Mouse (Mus musculus) naive thymus-derived CD4-positive, alpha-beta T cell, adult 2 months (primary cell): ENCODE results near the gene Phactr4.

Experiments used
- DNase-seq: peaks from one replicate; pipeline ENCODE4 v3.0.0-alpha.2; 2011; ENCODE audit warnings: low read depth

Gene Phactr4

DNA sequence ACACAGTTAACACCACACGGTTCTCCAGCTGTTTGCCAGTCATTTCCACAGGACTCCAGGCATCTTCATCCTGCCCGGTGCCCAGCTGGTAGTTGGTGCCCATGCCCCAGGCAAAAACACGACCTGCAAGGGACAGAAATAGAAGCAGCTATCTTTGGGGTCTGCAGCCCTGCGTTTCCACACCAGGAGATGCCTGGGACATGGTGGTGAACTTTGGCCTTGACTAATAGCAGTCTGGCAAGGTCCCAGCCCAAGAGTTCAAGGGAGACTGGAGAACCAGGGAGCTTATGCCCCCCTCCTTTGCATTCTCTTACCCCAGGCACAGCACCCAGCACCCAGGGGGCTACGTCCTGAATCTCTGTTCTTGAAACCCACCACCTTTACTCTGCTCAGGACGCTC lies 89.4 kb downstream of the Phactr4 start:
- no peak for DNase-seq

DNA sequence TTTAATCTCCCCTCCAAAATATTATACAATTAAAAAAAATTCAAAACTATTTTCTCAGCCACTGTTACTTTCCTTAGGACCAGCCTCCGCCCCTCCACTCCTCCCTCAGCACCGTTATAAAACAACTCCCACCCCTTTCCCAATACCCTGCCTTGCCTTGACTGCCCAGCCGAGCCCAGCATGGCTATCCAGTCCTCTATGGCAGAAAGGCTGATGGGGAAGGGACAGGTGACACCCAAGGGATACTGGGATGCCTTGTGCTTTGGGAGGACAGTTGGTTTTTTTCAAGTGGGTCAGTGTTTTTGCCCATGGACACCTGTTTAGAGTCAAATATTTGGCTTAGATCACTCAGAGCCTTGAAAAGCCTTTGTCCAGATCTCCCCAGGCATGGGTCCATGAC lies 90.3 kb downstream of the Phactr4 start:
- DNase-seq: no peak

DNA sequence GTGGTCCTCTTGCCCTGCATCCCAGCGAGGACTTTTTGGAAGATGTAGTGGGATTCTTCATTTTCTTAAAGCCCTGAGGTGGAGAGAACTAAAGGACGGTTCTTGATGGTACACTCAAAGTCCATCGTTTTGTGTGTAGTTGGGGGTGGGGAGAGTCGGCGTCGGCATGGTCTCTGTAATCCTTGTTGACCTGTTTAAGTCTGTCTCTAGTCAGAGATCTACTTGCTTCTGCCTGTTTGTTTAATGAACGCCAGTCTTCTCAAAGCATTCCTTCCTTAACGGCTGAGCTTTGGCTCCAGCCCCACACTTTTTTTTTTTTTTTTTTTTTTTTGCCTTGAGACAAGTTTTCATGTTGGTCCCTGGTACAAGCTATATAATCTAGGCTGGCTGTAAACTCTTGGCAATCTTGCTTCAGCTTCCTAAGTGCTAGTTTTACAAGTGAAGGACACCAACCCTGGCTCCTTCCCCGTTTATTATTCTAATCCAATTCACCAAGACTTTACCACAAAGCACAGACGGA lies 92.4 kb downstream of the Phactr4 start:
- no peak for DNase-seq

DNA sequence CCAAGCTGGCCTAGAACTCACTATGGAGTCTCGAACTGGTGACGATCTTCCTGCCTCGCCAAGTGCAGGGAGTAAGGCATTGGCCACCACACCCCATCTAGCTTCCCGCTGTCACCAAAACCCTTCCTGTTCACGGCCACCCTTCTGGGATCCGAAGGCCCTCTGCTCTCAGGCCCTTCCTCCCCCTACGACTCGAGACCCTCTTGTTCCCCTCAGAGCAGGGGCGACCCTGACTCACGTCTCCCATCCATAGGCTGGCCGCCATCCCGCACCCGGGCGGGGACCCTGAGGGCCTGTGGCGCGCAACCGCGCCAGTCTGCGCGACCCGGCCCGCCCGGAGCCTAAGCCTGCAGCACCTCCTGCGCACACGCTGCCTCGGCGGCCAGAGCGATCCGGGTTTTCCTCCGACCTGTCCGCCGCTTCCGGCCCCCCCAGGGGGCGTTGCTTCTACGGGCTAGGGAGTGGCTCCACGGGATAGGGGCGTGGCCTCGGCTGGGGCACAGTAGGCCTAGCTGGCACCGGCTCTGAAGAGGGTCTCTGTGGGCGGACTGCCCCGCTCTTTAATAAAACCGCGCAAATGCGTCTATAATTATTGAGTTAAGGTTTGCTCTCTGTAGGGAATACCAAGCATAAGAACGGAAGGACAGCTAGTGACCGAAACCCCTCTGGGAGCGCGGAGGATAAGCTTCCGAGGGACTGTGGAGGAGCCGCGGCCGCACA lies 93.0 kb downstream of the Phactr4 start, which contains the start of gene Trnau1ap:
Gene Trnau1ap (minus strand): TSS at position 424 of the 720 bp plus-strand sequence.
- peak; percentile 91 for DNase-seq

DNA sequence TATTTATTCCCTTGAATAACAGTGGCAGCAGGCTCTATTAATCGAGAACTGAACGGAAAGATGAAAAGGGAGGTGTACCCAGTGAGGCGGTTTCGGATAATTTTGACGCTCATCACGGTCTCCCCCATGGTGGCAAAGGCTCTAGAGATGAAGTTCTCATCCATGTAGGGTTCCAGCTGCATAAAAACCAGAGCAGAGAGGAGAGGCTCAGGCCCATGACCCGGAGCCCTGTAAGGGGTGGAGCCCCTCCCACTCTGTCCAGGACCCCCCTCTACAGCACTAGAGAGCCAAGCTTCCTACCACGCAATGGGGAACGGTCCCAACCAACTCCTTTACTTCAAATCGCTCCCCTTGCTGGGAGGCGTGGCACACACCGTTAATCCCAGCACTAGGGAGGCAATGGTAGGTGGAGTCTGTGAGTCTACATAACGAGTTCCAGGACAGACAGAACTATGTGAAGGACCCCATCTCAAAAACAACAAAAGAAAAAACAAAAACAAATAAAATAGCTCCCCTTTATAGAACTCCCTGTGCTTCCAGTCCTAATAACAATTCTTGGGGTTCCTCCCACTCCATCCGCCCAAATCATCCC lies 93.8 kb downstream of the Phactr4 start:
- no peak for DNase-seq

DNA sequence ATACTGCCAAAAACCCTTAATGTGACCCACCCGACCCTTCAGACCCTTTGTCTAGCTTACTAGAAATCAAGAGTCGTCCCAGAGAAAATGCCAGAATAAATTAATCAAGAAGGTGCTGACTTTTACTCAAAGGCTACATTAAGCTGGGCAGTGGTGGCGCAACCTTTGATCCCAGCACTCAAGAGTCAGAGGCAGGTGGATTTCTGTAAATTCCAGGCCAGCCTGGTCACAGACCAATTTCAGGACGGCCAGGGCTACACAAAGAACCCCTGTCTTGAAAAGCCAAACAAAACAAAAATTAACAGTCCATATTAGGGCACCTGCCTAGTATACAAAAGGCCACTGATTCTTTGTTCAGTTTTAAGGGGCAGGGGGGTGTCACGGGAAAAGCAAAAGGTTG lies 95.8 kb downstream of the Phactr4 start:
- no peak for DNase-seq

DNA sequence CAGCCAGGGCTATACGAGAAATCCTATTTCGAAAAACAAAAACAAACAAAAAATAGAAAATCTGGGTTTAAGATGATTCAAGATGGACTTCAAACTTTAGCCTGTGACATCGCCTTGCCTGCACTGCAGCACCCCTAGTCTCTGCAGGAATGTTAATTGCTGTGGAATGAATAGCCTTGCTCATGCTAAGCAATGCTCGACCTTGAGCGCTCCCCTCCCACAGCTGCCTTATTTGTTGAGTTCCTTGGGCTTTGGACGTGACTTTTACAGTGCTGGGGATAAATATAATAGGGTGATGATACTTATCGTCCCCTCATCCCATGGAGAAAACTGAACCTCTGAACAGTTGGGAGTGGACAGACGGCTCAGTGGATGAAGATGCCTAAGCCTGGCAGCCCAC lies 106.6 kb downstream of the Phactr4 start:
- no peak for DNase-seq

DNA sequence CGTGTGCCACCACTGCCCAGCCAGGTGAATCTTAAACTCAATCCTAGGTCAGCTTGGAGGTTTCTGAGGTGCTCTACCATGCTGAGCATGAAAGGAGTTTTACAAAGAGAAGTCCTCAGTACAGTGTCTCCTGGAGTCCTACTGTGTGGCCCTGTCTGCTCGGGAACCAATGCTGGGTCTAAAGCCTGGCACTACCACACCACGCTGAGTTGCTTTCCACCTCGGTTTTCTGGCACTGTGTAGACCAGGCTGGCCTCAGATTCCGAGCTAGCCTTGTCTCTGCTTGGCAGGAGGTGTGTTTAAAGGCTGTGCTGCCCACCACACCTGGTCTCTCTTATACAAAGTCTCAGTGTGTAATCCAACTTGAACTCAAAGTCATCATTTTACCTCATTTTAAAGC lies 109.7 kb downstream of the Phactr4 start:
- no peak for DNase-seq

DNA sequence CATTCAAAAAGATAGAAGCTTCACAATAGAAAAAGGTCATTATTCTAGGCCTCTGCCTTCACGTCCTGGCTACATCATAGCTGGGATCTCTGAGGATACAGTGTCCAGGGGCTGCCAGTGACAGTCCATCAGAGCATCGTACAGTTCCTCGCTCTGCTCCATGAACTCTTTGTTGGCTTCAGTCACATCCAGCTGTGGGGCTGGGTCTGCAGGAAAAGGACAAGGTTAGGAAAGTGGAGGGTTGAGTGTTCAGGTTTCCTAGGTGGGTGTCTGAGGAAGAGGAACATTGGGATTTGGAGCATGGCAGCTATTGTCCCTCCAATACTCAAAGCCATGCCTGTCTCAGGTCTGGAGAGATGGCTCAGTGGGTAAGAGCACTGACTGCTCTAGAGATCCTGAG lies 110.5 kb downstream of the Phactr4 start:
- no peak for DNase-seq

DNA sequence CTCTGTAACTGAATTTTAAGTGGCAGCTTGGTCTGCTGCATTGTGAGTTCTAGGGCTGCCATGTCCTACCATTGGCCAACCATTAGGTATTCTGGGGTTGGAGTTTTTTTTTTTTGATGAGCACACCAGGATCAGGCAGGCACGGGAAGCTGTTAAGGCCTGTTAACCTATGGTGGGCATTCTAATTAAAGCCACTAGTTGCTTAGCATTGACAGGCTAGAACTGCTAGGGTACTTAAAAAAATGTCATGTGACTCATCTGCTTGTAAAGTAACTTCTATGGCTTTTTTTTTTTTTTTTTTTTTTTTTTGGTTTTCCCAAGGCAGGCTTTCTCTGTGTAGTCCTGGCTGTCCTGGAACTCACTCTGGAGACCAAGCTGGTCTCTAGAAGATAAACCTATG lies 111.1 kb downstream of the Phactr4 start:
- DNase-seq: no peak

DNA sequence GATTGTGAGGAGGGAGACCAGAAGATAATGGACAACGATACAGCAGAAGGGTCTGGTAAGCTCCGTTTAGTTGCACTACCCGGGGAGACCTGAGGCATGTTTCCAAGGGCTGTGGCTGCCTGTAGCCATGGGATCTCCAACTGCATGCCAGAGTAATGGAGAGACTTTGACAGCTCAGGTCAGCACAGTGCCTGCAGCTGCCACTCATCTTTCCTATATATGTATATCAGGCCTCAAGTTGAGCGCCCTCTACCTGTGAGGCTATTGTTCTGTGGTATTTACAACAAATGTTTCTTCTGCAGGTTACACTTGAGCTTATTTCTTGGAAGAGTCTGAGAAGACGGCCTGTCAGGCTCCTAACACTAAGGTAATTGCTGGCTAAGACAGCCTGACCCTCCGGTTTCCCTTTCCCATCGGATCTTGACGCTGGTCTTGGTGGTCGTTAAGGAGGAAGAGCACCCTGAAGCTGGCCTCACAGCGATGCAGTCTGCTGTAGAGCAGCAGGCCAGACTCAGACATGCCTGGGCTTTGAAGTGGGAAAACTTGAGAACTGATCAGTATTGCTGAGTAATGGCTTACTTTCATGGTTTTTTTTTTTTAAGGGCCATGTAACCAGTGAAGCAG lies 112.3 kb downstream of the Phactr4 start:
- DNase-seq: peak; percentile 88

DNA sequence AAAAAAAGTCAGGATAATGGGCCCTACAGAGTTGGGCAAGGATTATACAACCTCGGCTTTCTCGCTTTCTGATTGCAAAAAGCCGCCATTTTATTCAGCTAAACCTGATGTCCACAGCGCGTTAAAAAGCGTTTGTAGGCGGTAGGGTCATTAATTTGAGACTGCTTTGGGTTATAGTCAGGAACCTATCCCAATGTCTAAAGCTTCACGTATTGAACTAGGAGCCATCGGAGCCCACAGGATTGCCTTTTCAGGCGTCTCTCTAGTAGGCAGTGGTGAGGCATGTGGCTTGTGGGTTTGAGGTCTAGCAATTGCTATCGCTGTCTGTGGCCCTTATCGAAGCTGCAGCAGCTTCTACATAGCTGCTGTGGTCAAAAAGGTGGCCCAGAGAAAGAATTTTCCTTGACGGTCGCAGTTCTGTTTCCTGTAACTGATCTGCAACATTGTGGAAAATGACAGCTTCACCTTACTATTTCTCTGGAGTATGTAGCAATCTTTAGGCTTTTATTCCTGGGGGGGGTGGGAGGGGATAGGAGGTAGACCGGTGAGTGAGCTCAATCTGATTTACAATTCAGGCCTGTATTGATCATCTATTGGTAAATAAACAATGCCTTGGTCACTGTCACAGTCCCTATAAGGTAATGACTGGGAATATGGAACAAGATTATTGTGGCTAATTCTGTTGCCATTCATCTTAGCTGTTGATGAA lies 113.0 kb downstream of the Phactr4 start:
- DNase-seq: peak; percentile 61

DNA sequence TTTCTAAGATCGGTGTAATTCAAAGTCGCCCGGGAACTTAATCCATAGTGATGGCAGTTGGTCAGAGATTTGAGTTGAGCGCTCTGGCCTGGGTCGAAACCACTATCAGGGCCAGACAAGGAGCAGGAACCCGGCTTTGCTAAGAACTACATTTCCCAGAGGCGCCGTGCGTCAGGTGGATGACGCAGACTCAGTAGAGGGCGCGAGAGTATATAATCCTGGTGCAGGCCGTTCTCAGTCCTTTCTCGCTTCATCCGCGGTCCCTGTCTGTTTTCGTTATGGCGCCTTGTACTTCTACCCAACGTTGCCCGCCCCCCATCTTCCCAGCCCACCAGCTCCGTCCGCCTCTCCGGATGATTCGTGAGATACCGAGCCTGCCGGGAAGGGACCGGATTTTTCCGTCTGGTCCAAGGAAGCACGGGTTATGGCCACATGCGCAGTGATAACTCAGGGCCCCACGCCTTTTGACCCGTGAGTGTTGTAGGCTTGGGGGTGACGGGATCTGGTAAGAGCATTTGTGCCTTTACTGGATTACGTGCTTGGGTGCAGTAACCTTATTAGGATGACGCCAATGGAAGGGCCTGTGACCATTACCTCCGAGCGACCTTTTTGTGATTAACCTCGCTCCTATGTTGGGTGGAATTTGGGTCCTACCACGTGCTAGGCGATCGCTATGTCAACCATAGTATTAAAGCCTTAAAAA lies 113.7 kb downstream of the Phactr4 start:
- DNase-seq: peak; percentile 93

DNA sequence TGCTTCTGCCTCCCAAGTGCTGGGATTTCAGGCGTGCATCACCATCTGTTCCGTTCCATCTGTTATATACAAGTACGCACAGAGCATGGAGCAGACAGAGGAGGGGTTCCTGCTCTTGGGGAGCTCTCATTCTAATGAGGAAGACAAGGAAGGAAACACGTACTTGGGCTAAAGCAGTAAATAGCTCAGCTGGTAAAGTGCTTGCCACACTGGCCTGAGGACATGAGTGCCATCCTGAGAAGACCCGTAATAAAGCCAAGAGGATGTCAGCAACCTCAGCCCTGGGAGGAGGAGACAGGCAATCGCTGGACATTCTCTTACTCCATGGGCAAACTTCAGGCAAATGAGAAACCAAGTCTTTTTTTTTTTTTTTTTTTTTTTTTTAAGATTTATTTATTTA lies 116.3 kb downstream of the Phactr4 start:
- DNase-seq: no peak
